Mouse (Mus musculus): ENCODE results near the gene Tmem235.

DNA sequence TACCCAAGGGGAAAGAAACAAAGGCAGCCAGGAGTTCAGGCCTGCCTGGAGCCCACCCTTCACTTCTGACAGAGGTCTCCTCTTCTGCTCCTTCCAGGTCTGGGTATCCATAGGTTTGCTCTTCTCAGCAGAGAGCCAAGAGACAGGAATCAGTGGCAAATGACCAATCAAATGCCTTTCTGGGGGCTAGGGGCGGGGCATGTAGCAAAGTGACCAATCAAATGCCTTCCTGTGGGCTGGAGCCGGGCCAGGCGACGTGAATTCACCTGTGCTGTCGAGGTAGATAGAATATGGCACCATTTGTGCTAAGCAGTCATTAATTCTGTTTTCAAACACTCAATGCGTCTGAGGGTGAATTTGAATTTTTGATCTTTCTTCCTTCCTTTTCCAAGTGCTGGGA is 31.6 kb downstream of the Tmem235 start:
- TF ChIP-seq POLR2A (IDR thresholded peaks at IDR 0.05; ENCODE audit: insufficient read depth, low read depth, low read length), result no peak
- TF ChIP-seq EP300 (IDR thresholded peaks at IDR 0.05; ENCODE audit: insufficient read depth, low read depth, low read length), result no peak
- TF ChIP-seq CTCF (IDR thresholded peaks at IDR 0.05), result no peak
